Mouse (Mus musculus) left cerebral cortex, adult 2 months (tissue): Measurements from ENCODE around the gene Mecom. TPM values are rescaled to one million over a fixed set of nuclear protein-coding genes. Genes with fewer than 3 reads are reported as not detected.

Source experiments
- DNase-seq, 2 experiments: peaks; one replicate each; pipeline ENCODE4 v3.0.0; 2021 to 2022; ENCODE audit warnings: low spot score in 2 of 2, mixed read lengths in 1 of 2; ENCODE audit errors: extremely low spot score in 1 of 2
- H3K27ac ChIP-seq: fragments of 200-600 bp; 2 replicates; pipeline ENCODE4 v1.8.1; 2022
- H3K4me3 ChIP-seq: fragments of 200-600 bp; 2 replicates; pipeline ENCODE4 v1.8.1; 2022
- CTCF ChIP-seq: fragments of 200-600 bp; IDR thresholded peaks from 2 replicates; pipeline ENCODE4 v1.8.1; 2022; ENCODE audit warnings: antibody characterized with exemption, mild to moderate bottlenecking, moderate library complexity
- intact Hi-C: fragments of 180-260 bp; cut with DNase I; formaldehyde crosslinking; loops from one replicate; pipeline ENCODE4 v1.15.1; 2025
- total RNA-seq, 2 experiments: library from RNA; stranded (reverse); gene quantifications; 2 replicates each; pipeline ENCODE4 v1.2.3; 2021

Mecom gene
- total RNA-seq, 2 experiments from 2014 or later: 2.1 to 4.1 TPM

- no peak; the same call in 1 of the 2 replicates for TF ChIP-seq CTCF
- Histone ChIP-seq H3K27ac (no peak overlapping the region), H3K4me3 (no peak overlapping the region)
- intact Hi-C loops: no loop called here
- DNase-seq: no peak
Measured at GRCm38 (mm10) chr3:30080827-30081226, 467.0 kb downstream of the Mecom start.

GRCm38 (mm10) chr3:30076522-30076921, 471.3 kb downstream of the Mecom start:
- Histone ChIP-seq H3K27ac (no peak overlapping the region), H3K4me3 (no peak overlapping the region)
- DNase-seq: no peak
- intact Hi-C loops: no loop called here
- TF ChIP-seq CTCF: no peak

DNA sequence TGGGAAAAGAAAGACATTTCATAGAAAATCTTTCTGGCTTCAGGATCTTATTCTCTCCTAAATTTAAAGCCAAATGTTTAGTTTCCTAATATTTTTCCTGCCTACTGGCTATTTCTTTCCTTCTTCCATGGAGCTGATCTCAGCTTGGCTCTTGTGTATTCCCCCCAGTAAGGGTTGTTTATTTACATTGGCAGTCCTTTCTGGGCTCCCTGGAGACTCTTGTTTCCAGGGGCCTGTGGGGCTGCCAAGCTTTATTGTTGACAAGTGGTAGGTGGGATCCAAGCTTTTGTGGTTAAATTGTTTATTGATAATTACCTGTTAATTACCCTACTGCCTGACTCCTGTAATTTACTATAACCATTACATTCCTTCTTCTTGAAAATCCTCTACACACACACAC, 476.5 kb downstream of the Mecom start:
- TF ChIP-seq CTCF: no peak
- Histone ChIP-seq H3K27ac (no peak overlapping the region), H3K4me3 (no peak overlapping the region)
- no peak for DNase-seq
- intact Hi-C loops: no loop called here

GRCm38 (mm10) chr3:30066519-30066918, 481.3 kb downstream of the Mecom start:
- DNase-seq: no peak
- intact Hi-C loops: no loop called here
- TF ChIP-seq CTCF: no peak
- no peak overlapping the region for H3K4me3 ChIP-seq
- no peak overlapping the region for H3K27ac ChIP-seq

DNA sequence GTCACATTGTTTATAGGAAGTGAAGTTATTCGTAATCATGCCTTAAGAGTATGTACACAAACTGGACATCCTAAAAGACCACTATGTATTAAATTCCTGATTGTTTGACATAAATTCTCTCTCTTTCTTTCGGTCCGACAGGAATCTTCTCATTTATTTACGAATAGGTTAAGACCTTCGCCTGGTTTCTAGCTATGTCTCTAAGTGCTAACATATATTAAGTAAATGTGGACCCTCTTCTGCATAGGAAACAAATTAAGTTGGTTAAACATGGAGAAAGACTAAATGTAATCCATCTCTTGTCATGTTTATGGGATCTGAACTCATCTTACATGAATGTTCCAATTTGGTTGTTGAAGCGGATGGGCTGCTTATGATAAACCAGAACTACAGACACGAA, 487.8 kb downstream of the Mecom start:
- intact Hi-C loops: no loop called here
- no peak overlapping the region for H3K4me3 ChIP-seq
- no peak for TF ChIP-seq CTCF
- H3K27ac ChIP-seq: no peak overlapping the region
- no peak for DNase-seq

GRCm38 (mm10) chr3:30059615-30060014, 488.2 kb downstream of the Mecom start:
- DNase-seq: no peak
- no peak for TF ChIP-seq CTCF
- Histone ChIP-seq H3K27ac (no peak overlapping the region), H3K4me3 (no peak overlapping the region)
- intact Hi-C loops: no loop called here

- no peak for TF ChIP-seq CTCF
- Histone ChIP-seq H3K4me3 (no peak overlapping the region), H3K27ac (no peak overlapping the region)
- intact Hi-C loops: no loop called here
- DNase-seq: no peak
Measured at GRCm38 (mm10) chr3:30051287-30051686, 496.5 kb downstream of the Mecom start.

GRCm38 (mm10) chr3:30050795-30051194, 497.0 kb downstream of the Mecom start:
- intact Hi-C loops: no loop called here
- H3K27ac ChIP-seq: no peak overlapping the region
- no peak for TF ChIP-seq CTCF
- no peak for DNase-seq
- H3K4me3 ChIP-seq: no peak overlapping the region

GRCm38 (mm10) chr3:30048792-30049191, 499.0 kb downstream of the Mecom start:
- intact Hi-C loops: no loop called here
- H3K4me3 ChIP-seq: no peak overlapping the region
- DNase-seq: no peak
- H3K27ac ChIP-seq: no peak overlapping the region
- TF ChIP-seq CTCF: no peak

DNA sequence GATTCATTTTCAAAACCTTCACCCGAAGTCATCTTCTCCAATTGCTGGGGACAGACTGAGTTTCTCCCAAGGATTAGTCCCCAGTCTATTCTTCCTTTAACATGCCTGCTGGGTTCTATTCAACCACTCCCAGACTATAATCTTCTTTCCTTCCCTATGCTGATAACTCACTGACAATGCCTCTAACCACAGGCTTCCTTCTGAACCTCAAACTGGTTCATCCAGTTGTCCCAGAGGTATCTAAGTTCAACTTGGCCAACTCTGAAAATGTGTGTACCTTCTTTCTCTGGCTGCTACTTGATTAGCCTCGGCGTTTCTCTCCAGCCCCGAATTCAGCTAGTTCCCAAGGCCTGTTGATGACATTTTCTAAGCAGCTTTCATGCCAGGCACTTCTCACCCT, 499.7 kb downstream of the Mecom start:
- TF ChIP-seq CTCF: no peak
- no peak overlapping the region for H3K4me3 ChIP-seq
- intact Hi-C loops: no loop called here
- DNase-seq: no peak
- no peak overlapping the region for H3K27ac ChIP-seq

- no peak for DNase-seq
- no peak overlapping the region for H3K27ac ChIP-seq
- TF ChIP-seq CTCF: no peak
- H3K4me3 ChIP-seq: no peak overlapping the region
- intact Hi-C loops: no loop called here
Measured at GRCm38 (mm10) chr3:30043525-30043924, 504.3 kb downstream of the Mecom start.

- Histone ChIP-seq H3K4me3 (no peak overlapping the region), H3K27ac (no peak overlapping the region)
- no peak for DNase-seq
- intact Hi-C loops: no loop called here
- TF ChIP-seq CTCF: no peak
Measured at GRCm38 (mm10) chr3:30038545-30038944, 509.3 kb downstream of the Mecom start.

DNA sequence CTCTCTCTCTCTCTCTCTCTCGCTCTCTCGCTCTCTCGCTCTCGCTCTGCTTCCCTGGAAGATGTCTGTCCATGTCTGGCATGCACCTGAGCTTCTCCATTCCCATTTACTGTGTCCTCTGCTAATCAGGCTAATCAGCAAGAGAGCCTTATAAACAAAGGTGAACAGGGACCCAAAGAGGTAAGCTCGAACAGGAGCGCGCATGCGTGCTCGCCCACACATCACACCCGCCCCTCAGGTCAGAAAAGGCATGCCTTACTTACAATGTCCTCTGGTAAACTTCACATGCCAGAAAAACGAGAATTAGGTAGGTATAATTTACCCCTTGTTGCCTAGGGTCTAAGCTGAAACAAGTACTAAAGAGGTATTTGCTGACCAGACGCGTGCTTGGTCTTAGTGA, 527.8 kb downstream of the Mecom start:
- H3K4me3 ChIP-seq: no peak overlapping the region
- intact Hi-C loops: loop anchor here (10.0 kb wide), 2 partner anchors 205 to 495 kb away; no protein-coding TSS in a partner anchor
- no peak for DNase-seq
- no peak for TF ChIP-seq CTCF
- H3K27ac ChIP-seq: no peak overlapping the region
